Mouse (Mus musculus): ENCODE measurements around the gene Chsy1.

DNA sequence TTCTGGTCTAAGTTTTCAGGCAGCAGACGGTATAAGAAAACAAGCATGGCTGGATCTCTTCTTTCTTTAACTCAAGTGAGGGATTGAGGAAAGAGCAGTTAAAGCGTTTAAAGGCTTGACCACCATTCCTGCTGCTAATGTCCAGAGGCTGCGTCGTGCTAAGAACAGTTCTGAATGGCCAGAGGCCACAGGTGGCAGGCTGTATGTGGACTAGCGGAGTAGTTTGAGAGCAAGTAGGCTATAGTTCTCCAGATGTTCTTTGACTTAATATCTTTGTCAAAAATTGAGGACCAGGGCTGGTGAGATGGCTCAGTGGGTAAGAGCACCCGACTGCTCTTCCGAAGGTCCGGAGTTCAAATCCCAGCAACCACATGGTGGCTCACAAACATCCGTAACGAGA, 1.9 kb downstream of the Chsy1 start:
- TF ChIP-seq CTCF (IDR thresholded peaks at IDR 0.05; ENCODE audit: low read depth): no peak
- no peak for TF ChIP-seq EP300 (IDR thresholded peaks at IDR 0.05; ENCODE audit: low read depth)

All from liver, embryonic 14.5 days (tissue).